Comparison of ENCODE assay signal across 7 mouse cellular contexts in the genomic region with DNA sequence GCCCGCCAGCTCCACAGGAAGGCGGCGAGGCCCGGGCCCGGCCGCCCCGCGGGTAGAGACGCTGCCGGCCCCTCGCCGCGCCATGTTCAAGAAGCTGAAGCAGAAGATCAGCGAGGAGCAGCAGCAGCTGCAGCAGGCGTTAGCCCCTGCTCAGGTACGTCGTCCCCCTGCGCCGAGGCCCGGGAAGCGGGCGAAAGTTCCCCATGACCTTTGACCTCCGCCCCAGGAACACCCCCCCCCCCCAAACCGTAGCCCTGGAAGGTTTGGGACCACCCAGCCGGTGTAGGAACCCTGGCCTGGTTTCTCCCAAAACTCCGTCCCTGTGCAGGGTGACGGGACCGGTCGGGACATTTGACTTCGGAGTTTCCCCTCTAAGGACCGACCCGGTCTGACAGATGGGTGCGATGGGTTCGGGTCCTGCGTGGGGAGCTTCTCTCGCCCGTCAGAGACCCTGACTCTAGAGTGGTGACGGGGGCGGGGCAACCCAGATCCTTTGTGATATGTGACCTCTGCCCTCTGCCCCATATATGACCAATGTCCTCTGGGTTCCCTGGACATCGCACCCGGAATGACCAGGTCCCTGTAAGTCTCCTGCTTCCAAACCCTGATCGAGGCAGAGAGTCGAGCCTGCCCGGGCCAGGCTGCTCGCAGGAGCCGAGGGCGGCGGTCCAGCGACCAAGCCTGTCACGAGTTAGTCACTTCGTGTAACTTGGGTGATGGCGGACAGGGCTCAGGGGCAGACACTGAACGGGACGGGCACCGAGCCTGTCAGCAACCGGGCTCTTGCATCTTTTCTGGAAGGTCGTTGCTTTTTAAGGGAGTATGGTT. TPM values are rescaled to one million over a fixed set of nuclear protein-coding genes. Genes with fewer than 3 reads are reported as not detected.
DNase-seq lines count a peak whose midpoint lies in the region; ATAC-seq and TF ChIP-seq lines count a peak whose summit lies in the region.

No protein-coding gene starts in this region.

- peak; percentile 35; the same call in 1 of the 2 replicates for ATAC-seq in intestine, postnatal 0 days
- peak; percentile 35 for ATAC-seq in liver, embryonic 16.5 days (ENCODE audit: low read depth)
- peak; percentile 69 for ATAC-seq in neural tube, embryonic 14.5 days (ENCODE audit: low read depth)

- no peaks in the 10 kb centered on the region for H3K27me3 ChIP-seq in intestine, postnatal 0 days (replicated peaks; ENCODE audit: control insufficient read depth, insufficient read depth, low read length)
- H3K27me3 ChIP-seq in liver, embryonic 16.5 days (ENCODE audit: control insufficient read depth, insufficient read depth, low read depth, low read length): no peaks in the 10 kb centered on the region
- H3K27me3 ChIP-seq in neural tube, embryonic 14.5 days (ENCODE audit: control insufficient read depth, insufficient read depth, low read length): no peaks in the 10 kb centered on the region

- under 1% methylated on average over 54 of the region's 57 CpGs for WGBS in intestine, postnatal 0 days
- under 1% methylated on average over 55 of the region's 57 CpGs for WGBS in liver, embryonic 16.5 days (ENCODE audit: insufficient replicate concordance)
- under 1% methylated on average over 41 of the region's 57 CpGs for WGBS in neural tube, embryonic 14.5 days

- H3K4me3 ChIP-seq in intestine, postnatal 0 days (ENCODE audit: low read depth, low read length): peak overlapping the region; percentile 88
- H3K4me3 ChIP-seq in liver, embryonic 16.5 days (ENCODE audit: low read depth, low read length): peak overlapping the region; percentile 86
- H3K4me3 ChIP-seq in neural tube, embryonic 14.5 days (ENCODE audit: low read depth, low read length): peak overlapping the region; percentile 87

- H3K4me1 ChIP-seq in intestine, postnatal 0 days (replicated peaks; ENCODE audit: control insufficient read depth, insufficient read depth, low read length): peaks cover 16% of the 10 kb centered on the region
- peaks cover 25% of the 10 kb centered on the region for H3K4me1 ChIP-seq in liver, embryonic 16.5 days (ENCODE audit: control insufficient read depth, low read depth, low read length)
- H3K4me1 ChIP-seq in neural tube, embryonic 14.5 days (ENCODE audit: control insufficient read depth, insufficient read depth, low read length): peaks cover 10% of the 10 kb centered on the region

- no peaks in the 10 kb centered on the region for H3K9me3 ChIP-seq in intestine, postnatal 0 days (ENCODE audit: control insufficient read depth)
- H3K9me3 ChIP-seq in liver, embryonic 16.5 days (replicated peaks; ENCODE audit: control insufficient read depth, low read length): no peaks in the 10 kb centered on the region
- no peaks in the 10 kb centered on the region for H3K9me3 ChIP-seq in neural tube, embryonic 14.5 days (ENCODE audit: control insufficient read depth, low read length)

- no peak for TF ChIP-seq CTCF in intestine, postnatal 0 days (IDR thresholded peaks at IDR 0.05; ENCODE audit: low read depth)

- H3K9ac ChIP-seq in intestine, postnatal 0 days (ENCODE audit: low read depth, low read length): peak overlapping the region; percentile 93
- H3K9ac ChIP-seq in liver, embryonic 16.5 days (ENCODE audit: low read depth, low read length): peak overlapping the region; percentile 86
- peak overlapping the region; percentile 82 for H3K9ac ChIP-seq in neural tube, embryonic 14.5 days (replicated peaks; ENCODE audit: low read depth, low read length)

- peak overlapping the region; percentile 95 for H3K27ac ChIP-seq in intestine, postnatal 0 days (ENCODE audit: low read depth, low read length)
- peak overlapping the region; percentile 69 for H3K27ac ChIP-seq in liver, embryonic 16.5 days (ENCODE audit: low read length)
- H3K27ac ChIP-seq in neural tube, embryonic 14.5 days (ENCODE audit: low read depth, low read length): peak overlapping the region; percentile 69

- H3K36me3 ChIP-seq in intestine, postnatal 0 days (ENCODE audit: control insufficient read depth, insufficient read depth): no peaks in the 10 kb centered on the region; the same call in 1 of the 2 replicates
- H3K36me3 ChIP-seq in liver, embryonic 16.5 days (ENCODE audit: control insufficient read depth, insufficient read depth): no peaks in the 10 kb centered on the region
- no peaks in the 10 kb centered on the region for H3K36me3 ChIP-seq in neural tube, embryonic 14.5 days (ENCODE audit: control insufficient read depth, insufficient read depth, low read length)

- H3K4me2 ChIP-seq in intestine, postnatal 0 days (replicated peaks; ENCODE audit: low read depth): peak overlapping the region; percentile 95
- peak overlapping the region; percentile 72 for H3K4me2 ChIP-seq in liver, embryonic 16.5 days (ENCODE audit: low read depth, low read length)
- H3K4me2 ChIP-seq in neural tube, embryonic 14.5 days (ENCODE audit: low read depth, low read length): peak overlapping the region; percentile 99

- DNase-seq in CD4-positive helper T cell, adult 2 months (ENCODE audit: low read depth, low spot score): peak; percentile 24
- DNase-seq in NIH3T3 (ENCODE audit: low read depth): peak; percentile 33
- peak; percentile 32 to 51 for DNase-seq in cerebellum, postnatal 25 days
- DNase-seq in heart, adult 18-20 months: peak; percentile 60 to 66

RNA-seq across cellular contexts. Expression of a gene that starts 0.6 kb away (rescaled TPM):
- 100 to 1,000 TPM; 383 to 397 TPM for total RNA-seq in heart, adult 18-20 months (2021)
- polyA plus RNA-seq in intestine, postnatal 0 days (2015; fragmentation: Nextera tagmentation; extraction: Ambion mirVana): 52.5 and 57.4 TPM in 2 replicates
- 13.3 and 13.7 TPM in 2 replicates for polyA plus RNA-seq in liver, embryonic 16.5 days (2015; fragmentation: Nextera tagmentation; extraction: Ambion mirVana)
- polyA plus RNA-seq in neural tube, embryonic 14.5 days (2014; fragmentation: Nextera tagmentation; extraction: Ambion mirVana): 53.8 and 59.1 TPM in 2 replicates

RNA-seq across cellular contexts. Expression of a gene that starts 28.6 kb away (rescaled TPM):
- under 1 TPM; 0.07 to 0.10 TPM for total RNA-seq in heart, adult 18-20 months (2021)
- not detected in 2 replicates for polyA plus RNA-seq in intestine, postnatal 0 days (2015; fragmentation: Nextera tagmentation; extraction: Ambion mirVana)
- 0.06 TPM in 1 of 2 replicates, not detected in the other for polyA plus RNA-seq in liver, embryonic 16.5 days (2015; fragmentation: Nextera tagmentation; extraction: Ambion mirVana)
- not detected in 2 replicates for polyA plus RNA-seq in neural tube, embryonic 14.5 days (2014; fragmentation: Nextera tagmentation; extraction: Ambion mirVana)

Comparison
In these comparisons a context has a peak if more than half of its experiments do, and no peak if none do; other contexts are left out.
1. Peak in every context shown above with its lines: DNase-seq, ATAC-seq, H3K4me3 ChIP-seq and H3K27ac ChIP-seq.